Mouse (Mus musculus): Measurements from ENCODE around the gene Crybg1. TPM values are rescaled to one million over a fixed set of nuclear protein-coding genes. Genes with fewer than 3 reads are reported as not detected.

Gene Crybg1
- polyA plus RNA-seq, 1 experiment, result 5.9 TPM

DNA sequence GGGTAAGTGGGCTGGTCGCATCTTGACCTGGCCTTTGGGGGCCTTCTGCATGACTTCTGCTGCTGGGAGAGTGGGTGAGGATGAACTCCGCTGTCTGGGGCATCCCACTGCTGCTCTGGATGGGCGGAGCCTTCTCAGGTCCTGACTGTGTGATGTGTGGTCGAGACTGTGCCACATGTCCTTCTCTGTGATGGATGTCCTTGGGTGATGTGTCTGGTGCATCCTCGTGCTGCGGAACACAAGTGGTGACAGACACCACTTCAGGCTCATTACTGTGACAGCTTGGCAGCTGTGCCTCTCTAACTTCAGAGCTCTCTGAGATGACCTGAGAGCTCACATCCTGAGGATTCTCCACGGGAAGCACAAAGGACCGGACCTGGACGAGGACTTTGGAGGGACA, 150.6 kb downstream of the Crybg1 start:
- H3K4me3 ChIP-seq (ENCODE audit: extremely low read depth, insufficient read depth, insufficient read length), result no peak overlapping the region
- H3K36me3 ChIP-seq (ENCODE audit: control insufficient read depth, insufficient read depth, low read length), result peaks cover 6% of the 10 kb centered on the region; the same call in 1 of the 2 replicates
- 82% methylated on average over 9 of the region's 9 CpGs for WGBS
- TF ChIP-seq CTCF (IDR thresholded peaks at IDR 0.05; ENCODE audit: extremely low read depth, insufficient read depth, insufficient read length, insufficient replicate concordance) (no peak), POLR2A (IDR thresholded peaks at IDR 0.05; ENCODE audit: low read depth, low read length) (no peak)
- H3K27ac ChIP-seq (ENCODE audit: insufficient read depth, low read length), result peak overlapping the region; percentile 14; the same call in 1 of the 2 replicates
- H3K27me3 ChIP-seq (ENCODE audit: control insufficient read depth, insufficient read depth, low read length), result no peaks in the 10 kb centered on the region
- no peak for DNase-seq (ENCODE audit: low read depth in 1 of 2, low spot score in 2 of 2)
- H3K4me1 ChIP-seq (ENCODE audit: control insufficient read depth, insufficient read depth, insufficient read length), result peaks cover 20% of the 10 kb centered on the region; the same call in 1 of the 2 replicates

DNA sequence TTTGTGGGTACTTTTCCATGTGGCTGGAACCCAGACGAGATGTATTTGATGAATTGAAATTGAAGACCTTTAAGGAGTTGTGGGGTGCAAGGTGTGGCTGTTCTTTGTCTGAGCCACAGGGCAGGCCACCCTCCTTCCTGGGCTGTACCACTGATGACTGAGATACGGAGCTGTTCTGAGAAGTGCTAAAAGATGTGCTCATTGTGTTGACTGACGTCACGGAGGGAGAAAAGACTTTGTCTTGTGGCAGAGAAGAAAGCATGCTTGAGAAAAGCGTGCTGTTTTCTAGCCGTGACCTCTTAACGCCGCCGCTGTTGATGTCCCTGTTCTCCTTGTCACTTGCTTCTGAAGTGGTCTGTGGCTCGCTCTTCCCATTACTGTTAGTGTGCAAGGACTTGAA, 151.4 kb downstream of the Crybg1 start:
- H3K4me1 ChIP-seq (ENCODE audit: control insufficient read depth, insufficient read depth, insufficient read length), result peaks cover 20% of the 10 kb centered on the region; the same call in 1 of the 2 replicates
- 67% methylated on average over 10 of the region's 10 CpGs for WGBS
- peak overlapping the region; percentile 6; the same call in 1 of the 2 replicates for H3K4me3 ChIP-seq (ENCODE audit: extremely low read depth, insufficient read depth, insufficient read length)
- H3K36me3 ChIP-seq (ENCODE audit: control insufficient read depth, insufficient read depth, low read length), result peaks cover 7% of the 10 kb centered on the region
- DNase-seq (ENCODE audit: low read depth in 1 of 2, low spot score in 2 of 2), result peak; percentile 28 to 63
- TF ChIP-seq CTCF (IDR thresholded peaks at IDR 0.05; ENCODE audit: extremely low read depth, insufficient read depth, insufficient read length, insufficient replicate concordance), result no peak
- no peak for TF ChIP-seq POLR2A (IDR thresholded peaks at IDR 0.05; ENCODE audit: low read depth, low read length)
- H3K27ac ChIP-seq (ENCODE audit: insufficient read depth, low read length), result peak overlapping the region; percentile 81
- H3K27me3 ChIP-seq (ENCODE audit: control insufficient read depth, insufficient read depth, low read length), result no peaks in the 10 kb centered on the region

DNA sequence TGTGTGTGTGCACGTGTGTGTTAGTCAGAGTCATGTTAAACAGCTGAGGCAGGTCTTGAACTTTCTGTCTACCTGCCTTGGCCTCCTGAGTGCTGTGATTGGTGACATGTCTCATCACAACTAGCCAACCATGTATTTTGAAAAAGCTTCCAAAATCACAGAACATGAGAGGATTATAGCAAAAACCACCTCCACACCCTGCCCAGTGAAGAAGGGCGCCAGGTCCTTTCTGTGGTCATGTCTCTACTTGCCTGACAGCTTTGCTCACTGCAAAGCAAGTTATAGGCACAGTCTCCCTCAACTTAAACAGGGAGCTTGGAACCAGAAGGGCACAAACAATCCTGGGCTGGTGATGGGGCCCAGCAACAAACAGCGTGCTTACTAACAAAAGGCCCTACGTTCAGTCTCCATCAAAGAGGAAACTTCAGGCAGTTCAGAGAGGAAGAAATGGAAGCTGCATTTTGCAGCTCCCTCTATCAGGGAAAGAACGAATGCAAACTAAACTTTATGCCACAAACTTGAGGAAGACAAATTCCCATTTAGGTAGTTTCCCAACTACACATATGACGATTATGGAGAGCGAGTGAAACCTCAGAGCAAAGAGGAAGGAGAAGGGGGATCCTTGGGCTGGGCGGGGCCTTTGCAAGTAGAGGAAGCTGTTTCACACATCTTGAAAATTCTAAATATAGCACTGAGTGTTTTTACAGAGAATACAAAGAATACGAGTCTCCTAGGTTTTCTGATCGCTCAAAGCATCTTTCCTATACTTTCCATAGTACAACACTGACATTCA, 152.6 kb downstream of the Crybg1 start:
- no peak for TF ChIP-seq CTCF (IDR thresholded peaks at IDR 0.05; ENCODE audit: extremely low read depth, insufficient read depth, insufficient read length, insufficient replicate concordance)
- TF ChIP-seq POLR2A (IDR thresholded peaks at IDR 0.05; ENCODE audit: low read depth, low read length), result no peak
- Histone ChIP-seq H3K27me3 (ENCODE audit: control insufficient read depth, insufficient read depth, low read length) (no peaks in the 10 kb centered on the region), H3K4me1 (ENCODE audit: control insufficient read depth, insufficient read depth, insufficient read length) (peaks cover 20% of the 10 kb centered on the region; the same call in 1 of the 2 replicates), H3K4me3 (ENCODE audit: extremely low read depth, insufficient read depth, insufficient read length) (peak overlapping the region; percentile 22), H3K36me3 (ENCODE audit: control insufficient read depth, insufficient read depth, low read length) (peaks cover 15% of the 10 kb centered on the region), H3K27ac (ENCODE audit: insufficient read depth, low read length) (peak overlapping the region; percentile 93)
- peak; percentile 42 to 77 for DNase-seq (ENCODE audit: low read depth in 1 of 2, low spot score in 2 of 2)
- 20% methylated on average over 10 of the region's 10 CpGs for WGBS

DNA sequence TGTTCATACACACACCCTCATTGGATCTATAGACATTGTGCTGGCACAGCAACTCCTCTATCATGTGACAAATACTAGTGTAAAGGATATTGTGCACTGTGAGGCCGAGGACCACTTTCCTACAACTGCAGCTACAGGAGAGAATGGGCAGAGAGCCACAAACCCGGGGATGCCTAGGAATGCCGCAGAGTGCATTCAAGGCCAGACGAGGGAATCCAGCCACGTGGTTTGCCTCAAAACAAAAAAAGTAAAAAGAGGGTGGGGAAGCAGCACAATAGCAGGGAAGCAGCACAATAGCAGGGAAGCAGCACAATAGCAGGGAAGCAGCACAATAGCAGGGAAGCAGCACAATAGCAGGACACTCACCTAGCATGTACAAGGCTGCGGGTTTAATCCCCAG, 155.5 kb downstream of the Crybg1 start:
- no peak for DNase-seq (ENCODE audit: low read depth in 1 of 2, low spot score in 2 of 2)
- 77% methylated on average over 6 of the region's 6 CpGs for WGBS
- no peak for TF ChIP-seq POLR2A (IDR thresholded peaks at IDR 0.05; ENCODE audit: low read depth, low read length)
- no peak for TF ChIP-seq CTCF (IDR thresholded peaks at IDR 0.05; ENCODE audit: extremely low read depth, insufficient read depth, insufficient read length, insufficient replicate concordance)
- Histone ChIP-seq H3K4me1 (ENCODE audit: control insufficient read depth, insufficient read depth, insufficient read length) (peaks cover 20% of the 10 kb centered on the region; the same call in 1 of the 2 replicates), H3K27me3 (ENCODE audit: control insufficient read depth, insufficient read depth, low read length) (no peaks in the 10 kb centered on the region), H3K27ac (ENCODE audit: insufficient read depth, low read length) (no peak overlapping the region), H3K36me3 (ENCODE audit: control insufficient read depth, insufficient read depth, low read length) (peaks cover 17% of the 10 kb centered on the region), H3K4me3 (ENCODE audit: extremely low read depth, insufficient read depth, insufficient read length) (no peak overlapping the region)

DNA sequence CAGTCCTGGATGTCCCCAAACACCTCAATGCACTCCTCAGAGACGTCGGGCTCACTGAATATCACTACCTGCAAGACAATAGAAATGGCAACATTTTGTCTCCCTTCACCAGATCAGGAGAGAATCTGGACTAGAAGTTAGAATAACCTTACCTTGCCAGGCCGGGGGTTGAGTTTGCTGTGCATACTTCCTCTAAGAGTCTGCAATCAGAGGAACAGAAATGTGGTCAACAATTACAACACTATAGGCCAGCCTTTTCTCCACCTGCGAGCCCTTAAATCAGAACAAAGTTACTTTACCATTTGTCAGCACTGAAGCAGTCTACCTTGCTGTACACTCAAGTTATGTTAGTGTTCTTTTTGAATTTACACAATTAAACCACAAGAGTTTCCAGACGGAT, 156.1 kb downstream of the Crybg1 start:
- H3K4me3 ChIP-seq (ENCODE audit: extremely low read depth, insufficient read depth, insufficient read length), result no peak overlapping the region
- TF ChIP-seq CTCF (IDR thresholded peaks at IDR 0.05; ENCODE audit: extremely low read depth, insufficient read depth, insufficient read length, insufficient replicate concordance) (no peak), POLR2A (IDR thresholded peaks at IDR 0.05; ENCODE audit: low read depth, low read length) (no peak)
- peaks cover 15% of the 10 kb centered on the region; the same call in 1 of the 2 replicates for H3K4me1 ChIP-seq (ENCODE audit: control insufficient read depth, insufficient read depth, insufficient read length)
- H3K27ac ChIP-seq (ENCODE audit: insufficient read depth, low read length), result no peak overlapping the region
- DNase-seq (ENCODE audit: low read depth in 1 of 2, low spot score in 2 of 2), result no peak
- peaks cover 19% of the 10 kb centered on the region for H3K36me3 ChIP-seq (ENCODE audit: control insufficient read depth, insufficient read depth, low read length)
- WGBS, result 70% methylated on average over 5 of the region's 5 CpGs
- no peaks in the 10 kb centered on the region for H3K27me3 ChIP-seq (ENCODE audit: control insufficient read depth, insufficient read depth, low read length)

DNA sequence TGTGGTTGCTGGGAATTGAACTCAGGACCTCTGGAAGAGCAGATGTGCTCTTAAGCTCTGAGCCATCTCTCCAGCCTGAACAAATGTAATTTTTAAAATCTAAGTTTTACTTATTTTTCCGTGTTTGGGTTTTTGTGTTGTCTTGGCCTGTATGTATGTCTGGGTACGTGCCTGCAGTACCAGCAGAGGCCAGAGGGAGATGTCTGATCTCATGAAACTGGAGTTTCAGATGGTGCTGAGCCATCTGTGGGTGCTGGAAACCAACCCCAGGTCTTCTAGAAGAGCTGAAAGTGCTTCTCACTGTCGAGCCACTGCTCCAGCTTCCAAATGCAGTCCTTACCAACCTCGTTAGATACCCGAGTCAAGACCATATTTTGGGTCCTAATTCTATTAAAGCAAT, 157.4 kb downstream of the Crybg1 start:
- no peak for TF ChIP-seq CTCF (IDR thresholded peaks at IDR 0.05; ENCODE audit: extremely low read depth, insufficient read depth, insufficient read length, insufficient replicate concordance)
- no peak for TF ChIP-seq POLR2A (IDR thresholded peaks at IDR 0.05; ENCODE audit: low read depth, low read length)
- Histone ChIP-seq H3K4me3 (ENCODE audit: extremely low read depth, insufficient read depth, insufficient read length) (no peak overlapping the region), H3K27me3 (ENCODE audit: control insufficient read depth, insufficient read depth, low read length) (no peaks in the 10 kb centered on the region), H3K4me1 (ENCODE audit: control insufficient read depth, insufficient read depth, insufficient read length) (peaks cover 9% of the 10 kb centered on the region; the same call in 1 of the 2 replicates), H3K27ac (ENCODE audit: insufficient read depth, low read length) (no peak overlapping the region), H3K36me3 (ENCODE audit: control insufficient read depth, insufficient read depth, low read length) (peaks cover 21% of the 10 kb centered on the region)
- DNase-seq (ENCODE audit: low read depth in 1 of 2, low spot score in 2 of 2), result no peak
- WGBS, result 93% methylated on average over 5 of the region's 5 CpGs

DNA sequence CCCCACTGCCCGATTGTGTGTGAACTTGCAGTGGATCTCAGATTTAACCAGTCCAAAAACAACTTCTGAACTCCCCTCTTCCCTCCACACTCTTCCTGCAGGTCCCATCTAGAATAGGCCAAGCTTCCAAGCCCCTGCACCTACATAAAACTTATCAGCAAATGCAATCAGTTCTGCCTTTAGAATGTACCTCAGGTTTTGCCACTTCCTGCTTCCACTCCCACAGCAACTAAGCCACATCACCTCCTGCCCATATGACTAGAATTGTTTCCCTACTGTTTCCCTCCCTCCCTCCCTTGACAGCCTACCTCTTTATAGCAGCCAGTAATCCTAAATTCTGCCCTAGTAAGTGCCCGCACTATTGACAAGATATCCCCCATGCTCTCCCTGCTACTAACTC, 164.8 kb downstream of the Crybg1 start:
- H3K4me1 ChIP-seq (ENCODE audit: control insufficient read depth, insufficient read depth, insufficient read length), result peaks cover 5% of the 10 kb centered on the region; the same call in 1 of the 2 replicates
- TF ChIP-seq CTCF (IDR thresholded peaks at IDR 0.05; ENCODE audit: extremely low read depth, insufficient read depth, insufficient read length, insufficient replicate concordance) (no peak), POLR2A (IDR thresholded peaks at IDR 0.05; ENCODE audit: low read depth, low read length) (no peak)
- no peak overlapping the region for H3K4me3 ChIP-seq (ENCODE audit: extremely low read depth, insufficient read depth, insufficient read length)
- H3K27me3 ChIP-seq (ENCODE audit: control insufficient read depth, insufficient read depth, low read length), result no peaks in the 10 kb centered on the region
- WGBS, result 65% methylated on average over 2 of the region's 2 CpGs
- H3K36me3 ChIP-seq (ENCODE audit: control insufficient read depth, insufficient read depth, low read length), result peaks cover 23% of the 10 kb centered on the region
- DNase-seq (ENCODE audit: low read depth in 1 of 2, low spot score in 2 of 2), result no peak
- H3K27ac ChIP-seq (ENCODE audit: insufficient read depth, low read length), result no peak overlapping the region

All from spleen, adult 2 months (tissue).